Mouse (Mus musculus): ENCODE data around the gene Ints14.

- no peak for TF ChIP-seq CTCF (IDR thresholded peaks at IDR 0.05; ENCODE audit: low read depth)
- TF ChIP-seq EP300 (IDR thresholded peaks at IDR 0.05; ENCODE audit: low read depth), result no peak
Measured at GRCm38 (mm10) chr9:64937491-64937890, 23.2 kb upstream of the Ints14 start.

All from heart, postnatal 0 days (tissue).